Mouse (Mus musculus) ES-Bruce4 (cell line): ENCODE measurements around the gene Slc22a13.

Source experiments
- CTCF ChIP-seq: IDR thresholded peaks from one replicate; pipeline ENCODE4 v1.8.1; 2011; ENCODE audit warnings: low read depth, low read length
- EP300 ChIP-seq: IDR thresholded peaks from 2 replicates; pipeline ENCODE4 v1.6.1; 2011; ENCODE audit warnings: low read depth, low read length; ENCODE audit not compliant: insufficient read depth
- POLR2A ChIP-seq: IDR thresholded peaks from one replicate; pipeline ENCODE4 v1.8.1; 2011; ENCODE audit warnings: low read length; ENCODE audit not compliant: insufficient read depth

- no peak for TF ChIP-seq CTCF
- TF ChIP-seq POLR2A, result no peak
- no peak for TF ChIP-seq EP300
These were observed 2.2 kb downstream of the Slc22a13 start for GRCm38 (mm10) chr9:119206666-119207065.
